Mouse (Mus musculus) forebrain, embryonic 11.5 days (tissue): ENCODE results near the gene Ccdc82. TPM values are rescaled to one million over a fixed set of nuclear protein-coding genes. Genes with fewer than 3 reads are reported as not detected.

ENCODE experiments used
- ATAC-seq: fragments of 200-750 bp; cut with Nextera tagmentation; replicated peaks from 2 replicates; pipeline ENCODE4 v1.8.0; 2017; ENCODE audit warnings: moderate TSS enrichment; ENCODE audit not compliant: low FRiP score
- DNase-seq: peaks from one replicate; pipeline ENCODE4 v3.0.0-alpha.2; 2017; ENCODE audit warnings: low spot score
- H3K27ac ChIP-seq: fragments of 300-500 bp; sonication (generic); 2 replicates; pipeline ENCODE4 v1.5.1; 2014; ENCODE audit warnings: low read depth, low read length
- H3K27me3 ChIP-seq: fragments of 300-500 bp; sonication (generic); 2 replicates; pipeline ENCODE4 v1.6.1; 2014; ENCODE audit warnings: mild to moderate bottlenecking, low read length, mixed read lengths; ENCODE audit not compliant: control insufficient read depth, insufficient read depth
- H3K36me3 ChIP-seq: fragments of 300-500 bp; sonication (generic); 2 replicates; pipeline ENCODE4 v1.6.1; 2014; ENCODE audit warnings: mild to moderate bottlenecking, low read length, moderate library complexity, mixed read lengths; ENCODE audit not compliant: control insufficient read depth, insufficient read depth
- H3K4me1 ChIP-seq: fragments of 300-500 bp; sonication (generic); replicated peaks from 2 replicates; pipeline ENCODE4 v1.6.1; 2014; ENCODE audit warnings: low read length, mixed read lengths; ENCODE audit not compliant: control insufficient read depth, insufficient read depth
- H3K4me2 ChIP-seq: fragments of 300-500 bp; sonication (generic); 2 replicates; pipeline ENCODE4 v1.6.1; 2014; ENCODE audit warnings: low read depth, mild to moderate bottlenecking, low read length, moderate library complexity, mixed read lengths; ENCODE audit not compliant: severe bottlenecking
- H3K4me3 ChIP-seq: fragments of 300-500 bp; sonication (generic); 2 replicates; pipeline ENCODE4 v1.5.1; 2014; ENCODE audit warnings: low read depth, low read length
- H3K9ac ChIP-seq: fragments of 300-500 bp; sonication (generic); 2 replicates; pipeline ENCODE4 v1.6.1; 2014; ENCODE audit warnings: low read length
- H3K9me3 ChIP-seq: fragments of 300-500 bp; sonication (generic); 2 replicates; pipeline ENCODE4 v1.6.1; 2016; ENCODE audit warnings: low read length, mixed read lengths; ENCODE audit not compliant: control insufficient read depth
- WGBS: fragments of 180-500 bp; shearing (Covaris S2); extraction: QIAGEN DNeasy Blood & Tissue Kit; methylation state at CpG from one replicate; pipeline ENCODE4 v1.1.7; 2014; 5-methylcytosine and 5-hydroxymethylcytosine counted together
- polyA plus RNA-seq: library from polyadenylated mRNA; unstranded; fragments of >200 nt; fragmentation: Nextera tagmentation; extraction: Ambion mirVana; gene quantifications from 2 replicates; pipeline ENCODE4 v1.2.1, GENCODE M21; 2014

The Ccdc82 gene
- 10.9 and 12.3 TPM in 2 replicates for polyA plus RNA-seq

DNA sequence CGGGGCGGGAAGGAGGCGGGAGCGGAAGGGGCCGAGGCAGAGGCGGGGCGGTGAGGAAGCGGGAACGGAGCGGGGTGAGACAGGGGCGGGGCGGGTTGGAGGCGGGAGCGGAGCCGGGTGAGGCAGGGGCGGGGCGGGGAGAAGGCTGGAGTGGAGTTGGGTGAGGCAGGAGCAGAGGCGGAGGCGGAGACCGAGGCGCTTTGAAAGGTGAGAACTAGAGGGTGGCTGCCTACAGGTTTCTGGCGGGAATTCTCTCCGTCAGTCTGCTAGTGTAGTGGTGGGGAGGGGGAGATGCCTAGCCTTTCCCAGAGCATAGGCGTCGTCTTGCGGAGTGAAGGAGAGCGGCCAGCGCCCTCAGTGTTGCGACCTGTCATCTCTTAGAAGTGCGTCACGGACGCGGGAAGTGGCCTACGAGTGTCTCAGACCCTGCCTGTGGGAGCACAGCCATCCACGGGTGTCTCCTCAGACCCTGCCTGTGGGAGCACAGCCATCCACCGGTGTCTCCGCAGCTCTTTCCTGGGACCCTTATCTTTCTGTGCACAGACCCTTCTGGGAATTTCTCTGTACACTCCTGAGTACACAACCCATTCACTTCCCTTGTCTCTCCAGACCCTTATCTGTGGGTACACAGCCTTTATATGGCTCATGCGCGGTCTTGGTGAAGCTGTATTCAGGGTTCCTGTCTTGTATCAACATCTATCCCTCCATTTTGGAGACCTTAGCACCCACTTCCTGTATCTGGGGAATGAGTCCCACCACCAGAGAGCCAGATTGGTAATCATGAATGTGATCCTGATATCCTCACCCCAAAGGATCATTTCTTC is at the start of gene Ccdc82:
Gene Ccdc82, plus strand, starts transcription at position 141 of the 824 bp plus-strand sequence.
- DNase-seq: peak; percentile 98
- H3K4me3 ChIP-seq: peak within 1 kb of the TSS; percentile 57
- H3K36me3 ChIP-seq: no peaks in the 10 kb centered on the region
- no peaks in the 10 kb centered on the region for H3K27me3 ChIP-seq
- no peaks in the 10 kb centered on the region for H3K4me1 ChIP-seq
- H3K27ac ChIP-seq: peak within 1 kb of the TSS; percentile 59; the same call in 1 of the 2 replicates
- peak within 1 kb of the TSS; percentile 91 for H3K4me2 ChIP-seq
- WGBS: 4% methylated on average over 30 of the region's 39 CpGs
- H3K9me3 ChIP-seq: no peaks in the 10 kb centered on the region
- ATAC-seq: peak; percentile 98
- H3K9ac ChIP-seq: peak within 1 kb of the TSS; percentile 86

DNA sequence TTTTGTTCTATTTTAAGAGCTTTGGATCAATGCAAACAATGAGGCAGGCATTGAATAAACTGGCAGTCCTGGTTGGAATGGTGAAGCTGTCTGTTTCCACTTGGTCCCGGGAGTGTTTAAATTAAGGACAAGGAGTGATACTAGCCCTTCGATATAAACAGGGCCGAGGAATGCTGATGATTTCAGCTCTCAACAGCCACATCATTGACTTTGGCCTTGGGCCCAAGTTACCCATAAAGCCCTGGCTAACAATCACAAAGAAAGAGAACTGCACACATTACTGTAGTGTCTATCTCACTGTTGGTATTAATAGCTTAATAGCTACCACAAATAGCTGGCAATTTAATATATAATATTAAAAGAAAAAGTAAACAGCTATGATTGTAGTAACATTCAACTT is 46.7 kb upstream of the Ccdc82 start:
- no peak overlapping the region for H3K27ac ChIP-seq
- H3K9me3 ChIP-seq: no peaks in the 10 kb centered on the region
- H3K9ac ChIP-seq: no peak overlapping the region
- ATAC-seq (no peak), DNase-seq (no peak)
- no peak overlapping the region for H3K4me2 ChIP-seq
- no peaks in the 10 kb centered on the region for H3K4me1 ChIP-seq
- no peaks in the 10 kb centered on the region for H3K27me3 ChIP-seq
- H3K4me3 ChIP-seq: no peak overlapping the region
- 91% methylated on average over 3 of the region's 3 CpGs for WGBS
- no peaks in the 10 kb centered on the region for H3K36me3 ChIP-seq

DNA sequence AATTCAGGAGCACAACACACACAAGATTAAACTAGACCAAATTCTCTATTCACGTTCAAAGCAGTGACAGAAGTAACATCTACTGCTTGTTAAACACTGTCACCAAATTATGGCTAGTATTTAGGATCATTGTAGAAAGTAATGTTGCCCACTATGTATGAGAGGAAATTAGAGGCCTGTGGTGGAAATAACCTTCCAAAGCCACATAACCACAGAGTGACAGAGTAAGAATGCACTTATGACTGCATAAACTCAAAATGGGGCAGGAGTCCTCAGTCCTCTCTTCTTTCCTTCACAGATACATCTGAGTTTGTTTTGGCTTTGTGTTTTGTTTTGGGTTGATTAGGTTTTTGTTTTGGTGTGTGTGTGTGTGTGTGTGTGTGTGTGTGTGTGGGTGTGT is 43.6 kb upstream of the Ccdc82 start:
- H3K36me3 ChIP-seq: no peaks in the 10 kb centered on the region
- ATAC-seq (no peak), DNase-seq (no peak)
- H3K4me2 ChIP-seq: no peak overlapping the region
- no peaks in the 10 kb centered on the region for H3K9me3 ChIP-seq
- WGBS: 80% methylated on average over 1 of the region's 1 CpGs
- H3K9ac ChIP-seq: no peak overlapping the region
- H3K27me3 ChIP-seq: no peaks in the 10 kb centered on the region
- no peak overlapping the region for H3K27ac ChIP-seq
- no peaks in the 10 kb centered on the region for H3K4me1 ChIP-seq
- no peak overlapping the region for H3K4me3 ChIP-seq

- ATAC-seq: no peak
- H3K36me3 ChIP-seq: no peaks in the 10 kb centered on the region
- H3K4me1 ChIP-seq: no peaks in the 10 kb centered on the region
- H3K9ac ChIP-seq: no peak overlapping the region
- WGBS: 89% methylated on average over 5 of the region's 5 CpGs
- no peaks in the 10 kb centered on the region for H3K27me3 ChIP-seq
- no peaks in the 10 kb centered on the region for H3K9me3 ChIP-seq
- H3K27ac ChIP-seq: no peak overlapping the region
- no peak overlapping the region for H3K4me3 ChIP-seq
- DNase-seq: no peak
- H3K4me2 ChIP-seq: no peak overlapping the region
Measured at GRCm38 (mm10) chr9:13203681-13204080, 43.1 kb upstream of the Ccdc82 start.

DNA sequence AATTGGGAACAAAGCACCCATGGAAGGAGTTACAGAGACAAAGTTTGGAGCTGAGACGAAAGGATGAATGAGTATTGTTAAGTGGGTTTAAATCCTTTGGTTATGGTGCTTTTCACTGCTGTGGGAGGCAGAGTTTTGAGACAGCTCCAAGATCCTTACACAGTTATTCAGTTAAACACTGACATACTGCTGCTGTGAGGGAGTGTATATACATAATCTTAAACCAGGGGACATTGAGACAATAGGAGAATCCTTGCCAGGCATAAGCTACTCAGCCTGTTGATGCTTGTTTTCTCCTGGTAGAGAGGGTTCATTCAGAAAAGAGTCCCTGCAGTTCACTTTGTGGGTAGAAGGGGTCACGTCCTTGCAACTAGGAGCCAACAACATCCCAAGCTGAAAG is 40.4 kb upstream of the Ccdc82 start:
- 47% methylated on average over 2 of the region's 2 CpGs for WGBS
- H3K4me3 ChIP-seq: no peak overlapping the region
- no peak overlapping the region for H3K27ac ChIP-seq
- no peaks in the 10 kb centered on the region for H3K4me1 ChIP-seq
- H3K9me3 ChIP-seq: no peaks in the 10 kb centered on the region
- no peaks in the 10 kb centered on the region for H3K27me3 ChIP-seq
- no peak overlapping the region for H3K4me2 ChIP-seq
- DNase-seq (no peak), ATAC-seq (no peak)
- H3K36me3 ChIP-seq: no peaks in the 10 kb centered on the region
- no peak overlapping the region for H3K9ac ChIP-seq

GRCm38 (mm10) chr9:13225872-13226271 is 20.9 kb upstream of the Ccdc82 start:
- H3K4me2 ChIP-seq: no peak overlapping the region
- no peak for DNase-seq
- H3K36me3 ChIP-seq: no peaks in the 10 kb centered on the region
- H3K4me3 ChIP-seq: no peak overlapping the region
- H3K27ac ChIP-seq: no peak overlapping the region
- ATAC-seq: no peak
- no peaks in the 10 kb centered on the region for H3K9me3 ChIP-seq
- no peak overlapping the region for H3K9ac ChIP-seq
- no peaks in the 10 kb centered on the region for H3K4me1 ChIP-seq
- H3K27me3 ChIP-seq: no peaks in the 10 kb centered on the region
- 85% methylated on average over 1 of the region's 1 CpGs for WGBS

DNA sequence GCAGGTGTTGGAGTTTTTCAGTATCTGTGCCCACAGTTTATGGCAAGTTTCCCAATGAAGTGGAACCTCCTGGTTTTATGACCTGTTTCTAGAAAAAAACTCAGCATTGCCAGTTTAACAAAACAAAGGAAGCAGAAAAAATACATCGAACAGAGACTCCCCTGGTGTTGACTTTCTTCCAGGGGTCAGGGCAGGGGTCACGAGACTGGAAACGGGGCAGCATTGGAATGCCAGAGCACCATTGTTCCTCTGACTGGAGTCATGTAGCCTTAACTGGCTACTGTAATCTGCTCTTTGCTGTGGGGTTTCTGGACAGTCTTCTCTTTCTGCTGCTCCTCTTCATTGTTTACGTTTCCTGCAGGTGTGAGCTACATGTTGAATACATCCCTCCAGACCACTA is 16.2 kb upstream of the Ccdc82 start:
- H3K4me3 ChIP-seq: no peak overlapping the region
- no peak overlapping the region for H3K4me2 ChIP-seq
- no peak overlapping the region for H3K27ac ChIP-seq
- H3K9me3 ChIP-seq: no peaks in the 10 kb centered on the region
- DNase-seq (no peak), ATAC-seq (0 out of 2 replicates have a peak, but pooled peaks have one; percentile 30)
- no peaks in the 10 kb centered on the region for H3K4me1 ChIP-seq
- WGBS: 16% methylated on average over 4 of the region's 4 CpGs
- no peak overlapping the region for H3K9ac ChIP-seq
- no peaks in the 10 kb centered on the region for H3K36me3 ChIP-seq
- H3K27me3 ChIP-seq: no peaks in the 10 kb centered on the region

GRCm38 (mm10) chr9:13231545-13232216 is 15.1 kb upstream of the Ccdc82 start:
- Histone ChIP-seq H3K4me2 (no peak overlapping the region), H3K4me3 (no peak overlapping the region), H3K36me3 (no peaks in the 10 kb centered on the region), H3K27ac (no peak overlapping the region), H3K4me1 (no peaks in the 10 kb centered on the region), H3K9ac (no peak overlapping the region), H3K9me3 (no peaks in the 10 kb centered on the region), H3K27me3 (no peaks in the 10 kb centered on the region)
- ATAC-seq: 0 out of 2 replicates have a peak, but pooled peaks have one; percentile 63
- no peak for DNase-seq
- WGBS: 23% methylated on average over 5 of the region's 5 CpGs
